Mouse (Mus musculus) v-Abl transformed pro-B cells (cell line): ENCODE data around the gene Jph2.

ENCODE experiments used
- in situ Hi-C, 2 experiments: fragments of 400-800 bp; cut with MboI; formaldehyde crosslinking; loops; one replicate each; pipeline ENCODE4 v1.15.1; 2025; ENCODE audit not compliant: unreplicated experiment in 2 of 2

Jph2 gene

GRCm38 (mm10) chr2:163397905-163398304 is at the start of gene Jph2:
Gene Jph2, minus strand, starts transcription at chr2:163397993.
- in situ Hi-C loops: loop anchor here in 1 of 2 experiments (5.0 kb wide), 1 partner anchor 56 kb away; no protein-coding TSS in a partner anchor

- in situ Hi-C loops: no loop called here
Measured at GRCm38 (mm10) chr2:163447375-163447774, 49.6 kb upstream of the Jph2 start.

GRCm38 (mm10) chr2:163444017-163444416 is 46.2 kb upstream of the Jph2 start:
- in situ Hi-C loops: no loop called here

- in situ Hi-C loops: no loop called here
Measured at GRCm38 (mm10) chr2:163443543-163443942, 45.8 kb upstream of the Jph2 start.

- in situ Hi-C loops: no loop called here
Measured at GRCm38 (mm10) chr2:163439488-163439887, 41.7 kb upstream of the Jph2 start.

GRCm38 (mm10) chr2:163438619-163439451 is 41.0 kb upstream of the Jph2 start:
- in situ Hi-C loops: no loop called here

GRCm38 (mm10) chr2:163438246-163438618 is 40.4 kb upstream of the Jph2 start, which contains the start of gene Gdap1l1:
Gene Gdap1l1, plus strand, starts transcription at chr2:163438476.
- in situ Hi-C loops: no loop called here

GRCm38 (mm10) chr2:163437800-163438199 is 40.0 kb upstream of the Jph2 start:
- in situ Hi-C loops: no loop called here

GRCm38 (mm10) chr2:163433971-163434370 is 36.2 kb upstream of the Jph2 start:
- in situ Hi-C loops: no loop called here

- in situ Hi-C loops: no loop called here
Measured at GRCm38 (mm10) chr2:163431289-163431688, 33.5 kb upstream of the Jph2 start.

GRCm38 (mm10) chr2:163428346-163429011 is 30.7 kb upstream of the Jph2 start:
- in situ Hi-C loops: no loop called here

- in situ Hi-C loops: no loop called here
Measured at GRCm38 (mm10) chr2:163424597-163424996, 26.8 kb upstream of the Jph2 start, which contains the start of gene Oser1. Gene Oser1, minus strand, starts transcription at chr2:163424697.

GRCm38 (mm10) chr2:163422895-163423660 is 25.3 kb upstream of the Jph2 start:
- in situ Hi-C loops: no loop called here

- in situ Hi-C loops: no loop called here
Measured at GRCm38 (mm10) chr2:163420366-163420886, 22.6 kb upstream of the Jph2 start.

- in situ Hi-C loops: loop anchor here in 1 of 2 experiments (10.0 kb wide), 1 partner anchor 405 kb away; the partner anchor contains the start of gene Ift52
Measured at GRCm38 (mm10) chr2:163419346-163420045, 21.7 kb upstream of the Jph2 start.

- in situ Hi-C loops: loop anchor here in 1 of 2 experiments (10.0 kb wide), 1 partner anchor 404 kb away; the partner anchor contains the start of gene Ift52
Measured at GRCm38 (mm10) chr2:163418841-163419345, 21.1 kb upstream of the Jph2 start.

- in situ Hi-C loops: loop anchor here in 1 of 2 experiments (10.0 kb wide), 1 partner anchor 403 kb away; the partner anchor contains the start of gene Ift52
Measured at GRCm38 (mm10) chr2:163417830-163418229, 20.0 kb upstream of the Jph2 start.

GRCm38 (mm10) chr2:163417026-163417425 is 19.2 kb upstream of the Jph2 start:
- in situ Hi-C loops: loop anchor here in 1 of 2 experiments (10.0 kb wide), 1 partner anchor 402 kb away; the partner anchor contains the start of gene Ift52

- in situ Hi-C loops: loop anchor here in 1 of 2 experiments (10.0 kb wide), 1 partner anchor 398 kb away; the partner anchor contains the start of gene Ift52
Measured at GRCm38 (mm10) chr2:163412846-163413590, 15.2 kb upstream of the Jph2 start.
